Mouse (Mus musculus): Measurements from ENCODE around the gene Olfml2a. TPM values are rescaled to one million over a fixed set of nuclear protein-coding genes. Genes with fewer than 3 reads are reported as not detected.

The Olfml2a gene
- polyA plus RNA-seq, 1 experiment: 2.0 TPM

GRCm38 (mm10) chr2:38950281-38950719, 18.5 kb downstream of the Olfml2a start:
- Histone ChIP-seq H3K27ac (ENCODE audit: insufficient read depth, low read length) (peak overlapping the region; percentile 69; the same call in 1 of the 2 replicates), H3K4me1 (ENCODE audit: control insufficient read depth, insufficient read depth, low read length) (peaks cover 2% of the 10 kb centered on the region)
- no peak for TF ChIP-seq POLR2A (IDR thresholded peaks at IDR 0.05; ENCODE audit: extremely low read depth, insufficient read depth, low read length)
- TF ChIP-seq CTCF (IDR thresholded peaks at IDR 0.05; ENCODE audit: extremely low read depth, insufficient read depth, low read length): no peak

GRCm38 (mm10) chr2:38953152-38953883, 21.5 kb downstream of the Olfml2a start:
- no peak overlapping the region for H3K4me3 ChIP-seq (ENCODE audit: insufficient read depth, low read length)
- TF ChIP-seq CTCF (IDR thresholded peaks at IDR 0.05; ENCODE audit: extremely low read depth, insufficient read depth, low read length) (no peak), POLR2A (IDR thresholded peaks at IDR 0.05; ENCODE audit: extremely low read depth, insufficient read depth, low read length) (no peak)

More at GRCm38 (mm10) chr2:38950281-38950719, 18.5 kb downstream of the Olfml2a start:
- no peak overlapping the region for H3K4me3 ChIP-seq (ENCODE audit: insufficient read depth, low read length)

GRCm38 (mm10) chr2:38956062-38956461, 24.3 kb downstream of the Olfml2a start:
- Histone ChIP-seq H3K4me3 (ENCODE audit: insufficient read depth, low read length) (no peak overlapping the region), H3K4me1 (ENCODE audit: control insufficient read depth, insufficient read depth, low read length) (no peaks in the 10 kb centered on the region), H3K27ac (ENCODE audit: insufficient read depth, low read length) (no peak overlapping the region)
- TF ChIP-seq POLR2A (IDR thresholded peaks at IDR 0.05; ENCODE audit: extremely low read depth, insufficient read depth, low read length) (no peak), CTCF (IDR thresholded peaks at IDR 0.05; ENCODE audit: extremely low read depth, insufficient read depth, low read length) (no peak)

More at GRCm38 (mm10) chr2:38953152-38953883, 21.5 kb downstream of the Olfml2a start:
- H3K4me1 ChIP-seq (ENCODE audit: control insufficient read depth, insufficient read depth, low read length): peaks cover 2% of the 10 kb centered on the region
- no peak overlapping the region for H3K27ac ChIP-seq (ENCODE audit: insufficient read depth, low read length)

- Histone ChIP-seq H3K27ac (ENCODE audit: insufficient read depth, low read length) (no peak overlapping the region), H3K4me3 (ENCODE audit: insufficient read depth, low read length) (no peak overlapping the region), H3K4me1 (ENCODE audit: control insufficient read depth, insufficient read depth, low read length) (no peaks in the 10 kb centered on the region)
- no peak for TF ChIP-seq CTCF (IDR thresholded peaks at IDR 0.05; ENCODE audit: extremely low read depth, insufficient read depth, low read length)
- no peak for TF ChIP-seq POLR2A (IDR thresholded peaks at IDR 0.05; ENCODE audit: extremely low read depth, insufficient read depth, low read length)
Measured at GRCm38 (mm10) chr2:38957671-38958223, 26.0 kb downstream of the Olfml2a start.

GRCm38 (mm10) chr2:38964198-38964597, 32.4 kb downstream of the Olfml2a start:
- H3K27ac ChIP-seq (ENCODE audit: insufficient read depth, low read length): no peak overlapping the region
- TF ChIP-seq POLR2A (IDR thresholded peaks at IDR 0.05; ENCODE audit: extremely low read depth, insufficient read depth, low read length): no peak
- no peak overlapping the region for H3K4me3 ChIP-seq (ENCODE audit: insufficient read depth, low read length)
- H3K4me1 ChIP-seq (ENCODE audit: control insufficient read depth, insufficient read depth, low read length): no peaks in the 10 kb centered on the region

GRCm38 (mm10) chr2:38969650-38970049, 37.9 kb downstream of the Olfml2a start:
- Histone ChIP-seq H3K4me1 (ENCODE audit: control insufficient read depth, insufficient read depth, low read length) (no peaks in the 10 kb centered on the region), H3K27ac (ENCODE audit: insufficient read depth, low read length) (no peak overlapping the region), H3K4me3 (ENCODE audit: insufficient read depth, low read length) (no peak overlapping the region)
- no peak for TF ChIP-seq CTCF (IDR thresholded peaks at IDR 0.05; ENCODE audit: extremely low read depth, insufficient read depth, low read length)
- TF ChIP-seq POLR2A (IDR thresholded peaks at IDR 0.05; ENCODE audit: extremely low read depth, insufficient read depth, low read length): no peak

- TF ChIP-seq CTCF (IDR thresholded peaks at IDR 0.05; ENCODE audit: extremely low read depth, insufficient read depth, low read length): no peak
- no peak for TF ChIP-seq POLR2A (IDR thresholded peaks at IDR 0.05; ENCODE audit: extremely low read depth, insufficient read depth, low read length)
- no peak overlapping the region for H3K4me3 ChIP-seq (ENCODE audit: insufficient read depth, low read length)
- H3K27ac ChIP-seq (ENCODE audit: insufficient read depth, low read length): no peak overlapping the region
- no peaks in the 10 kb centered on the region for H3K4me1 ChIP-seq (ENCODE audit: control insufficient read depth, insufficient read depth, low read length)
Measured at GRCm38 (mm10) chr2:38970057-38970456, 38.3 kb downstream of the Olfml2a start.

- Histone ChIP-seq H3K4me1 (ENCODE audit: control insufficient read depth, insufficient read depth, low read length) (peaks cover 1% of the 10 kb centered on the region; the same call in 1 of the 2 replicates), H3K27ac (ENCODE audit: insufficient read depth, low read length) (no peak overlapping the region), H3K4me3 (ENCODE audit: insufficient read depth, low read length) (no peak overlapping the region)
- TF ChIP-seq POLR2A (IDR thresholded peaks at IDR 0.05; ENCODE audit: extremely low read depth, insufficient read depth, low read length) (no peak), CTCF (IDR thresholded peaks at IDR 0.05; ENCODE audit: extremely low read depth, insufficient read depth, low read length) (no peak)
Measured at GRCm38 (mm10) chr2:38973223-38973622, 41.4 kb downstream of the Olfml2a start.

- TF ChIP-seq CTCF (IDR thresholded peaks at IDR 0.05; ENCODE audit: extremely low read depth, insufficient read depth, low read length): no peak
- no peak for TF ChIP-seq POLR2A (IDR thresholded peaks at IDR 0.05; ENCODE audit: extremely low read depth, insufficient read depth, low read length)
- no peak overlapping the region for H3K4me3 ChIP-seq (ENCODE audit: insufficient read depth, low read length)
- H3K27ac ChIP-seq (ENCODE audit: insufficient read depth, low read length): no peak overlapping the region
- peaks cover 1% of the 10 kb centered on the region; the same call in 1 of the 2 replicates for H3K4me1 ChIP-seq (ENCODE audit: control insufficient read depth, insufficient read depth, low read length)
Measured at GRCm38 (mm10) chr2:38973701-38974100, 41.9 kb downstream of the Olfml2a start.

- H3K4me1 ChIP-seq (ENCODE audit: control insufficient read depth, insufficient read depth, low read length): peaks cover 1% of the 10 kb centered on the region; the same call in 1 of the 2 replicates
- no peak overlapping the region for H3K4me3 ChIP-seq (ENCODE audit: insufficient read depth, low read length)
- H3K27ac ChIP-seq (ENCODE audit: insufficient read depth, low read length): no peak overlapping the region
- TF ChIP-seq POLR2A (IDR thresholded peaks at IDR 0.05; ENCODE audit: extremely low read depth, insufficient read depth, low read length) (no peak), CTCF (IDR thresholded peaks at IDR 0.05; ENCODE audit: extremely low read depth, insufficient read depth, low read length) (no peak)
Measured at GRCm38 (mm10) chr2:38974171-38974570, 42.4 kb downstream of the Olfml2a start.

Measured in cortical plate, adult 2 months (tissue).